35 mouse cellular contexts compared by ENCODE assay signal in genomic region chr1:61729654-61730053, GRCm38 (mm10).
"Had no signal": no experiment of that assay in that cellular context is flagged by ENCODE, and none has a peak within 500 bp of the region (broad histone marks: within the 10 kb centered on the region; RNA-seq: fewer than 3 reads in every experiment).

No protein-coding gene starts in this region.

- DNase-seq: heart, postnatal 10 days; heart, postnatal 14 days; heart, postnatal 36 days; heart, postnatal 4 days; kidney, adult 11 months; kidney, adult 18-20 months; kidney, adult 2 months; kidney, adult 8-10 months; kidney, adult 9 months; kidney, postnatal 10 days; kidney, postnatal 14 days; kidney, postnatal 25 days; kidney, postnatal 36 days; kidney, postnatal 4 days; layer of hippocampus, adult 9-11 months; layer of hippocampus, postnatal 36 days had no signal

- H3K9me3 ChIP-seq: heart, embryonic 10.5 days; heart, embryonic 15.5 days; hindbrain, embryonic 10.5 days; hindbrain, embryonic 12.5 days; hindbrain, embryonic 15.5 days; intestine, embryonic 15.5 days; kidney, embryonic 15.5 days had no signal

- H3K4me1 ChIP-seq: heart, embryonic 10.5 days; heart, embryonic 12.5 days; heart, embryonic 13.5 days; heart, embryonic 15.5 days; hindbrain, embryonic 10.5 days; hindbrain, embryonic 12.5 days; hindbrain, embryonic 13.5 days; hindbrain, embryonic 15.5 days; intestine, embryonic 15.5 days; kidney, embryonic 15.5 days had no signal

- H3K9ac ChIP-seq: heart, embryonic 12.5 days; heart, embryonic 13.5 days; heart, embryonic 15.5 days; hindbrain, embryonic 12.5 days; hindbrain, embryonic 13.5 days; hindbrain, embryonic 14.5 days; hindbrain, embryonic 15.5 days; intestine, embryonic 15.5 days; kidney, embryonic 15.5 days had no signal

- H3K27ac ChIP-seq: heart, embryonic 10.5 days; heart, embryonic 13.5 days; heart, embryonic 15.5 days; hindbrain, embryonic 10.5 days; hindbrain, embryonic 12.5 days; hindbrain, embryonic 13.5 days; hindbrain, embryonic 14.5 days; hindbrain, embryonic 15.5 days; hindbrain, postnatal 0 days; intestine, embryonic 15.5 days; kidney, embryonic 15.5 days; kidney, postnatal 0 days; layer of hippocampus, adult 2 months had no signal

- H3K36me3 ChIP-seq: heart, embryonic 10.5 days; heart, embryonic 12.5 days; heart, embryonic 13.5 days; heart, embryonic 15.5 days; hindbrain, embryonic 10.5 days; hindbrain, embryonic 12.5 days; hindbrain, embryonic 13.5 days; hindbrain, embryonic 15.5 days; intestine, embryonic 15.5 days; kidney, embryonic 15.5 days had no signal

- ATAC-seq: hindbrain, embryonic 16.5 days; hindbrain, postnatal 0 days; inflammation-experienced regulatory T-cells, adult 6 months; intestine, embryonic 15.5 days; intestine, embryonic 16.5 days; intestine, postnatal 0 days had no signal

- H3K27me3 ChIP-seq: heart, embryonic 12.5 days; heart, embryonic 13.5 days; heart, embryonic 15.5 days; hindbrain, embryonic 12.5 days; hindbrain, embryonic 13.5 days; hindbrain, embryonic 15.5 days; intestine, embryonic 15.5 days; kidney, embryonic 15.5 days had no signal

- H3K4me3 ChIP-seq: heart, embryonic 10.5 days; heart, embryonic 12.5 days; heart, embryonic 13.5 days; heart, embryonic 15.5 days; hindbrain, embryonic 10.5 days; hindbrain, embryonic 12.5 days; hindbrain, embryonic 13.5 days; hindbrain, embryonic 15.5 days; intestine, embryonic 15.5 days; kidney, embryonic 15.5 days; layer of hippocampus, adult 2 months had no signal

- H3K4me2 ChIP-seq: heart, embryonic 11.5 days; heart, embryonic 12.5 days; heart, embryonic 13.5 days; heart, embryonic 15.5 days; hindbrain, embryonic 12.5 days; hindbrain, embryonic 13.5 days; hindbrain, embryonic 14.5 days; hindbrain, embryonic 15.5 days; intestine, embryonic 15.5 days; kidney, embryonic 15.5 days had no signal
